Mouse (Mus musculus) E14TG2a.4 (cell line): Measurements from ENCODE around the gene Pawr.

ENCODE experiments used
- H3K27me3 ChIP-seq: 2 replicates; pipeline ENCODE4 v1.6.1; 2014; ENCODE audit warnings: low read length, control low read depth; ENCODE audit not compliant: insufficient read depth
- H3K36me3 ChIP-seq: 2 replicates; pipeline ENCODE4 v1.6.1; 2014; ENCODE audit warnings: low read length, control low read depth; ENCODE audit not compliant: insufficient read depth
- H3K4me1 ChIP-seq: replicated peaks from 2 replicates; pipeline ENCODE4 v1.6.1; 2014; ENCODE audit warnings: low read depth, low read length, control low read depth
- H3K4me3 ChIP-seq: replicated peaks from 2 replicates; pipeline ENCODE4 v1.5.1; 2014; ENCODE audit warnings: mild to moderate bottlenecking, low read length
- H3K9me3 ChIP-seq: 2 replicates; pipeline ENCODE4 v1.6.1; 2014; ENCODE audit warnings: low read length, control low read depth
- CTCF ChIP-seq: conservative IDR thresholded peaks from 2 replicates; pipeline ENCODE4 v1.5.1; 2014; ENCODE audit warnings: low read length
- NANOG ChIP-seq: IDR thresholded peaks from 2 replicates; pipeline ENCODE4 v1.6.1; 2014; ENCODE audit warnings: borderline replicate concordance, low read length, mixed read lengths
- POU5F1 ChIP-seq: IDR thresholded peaks from 2 replicates; pipeline ENCODE4 v1.6.1; 2014; ENCODE audit warnings: low read length, borderline replicate concordance

Pawr gene

GRCm38 (mm10) chr10:108395229-108395628 lies 63.3 kb downstream of the Pawr start:
- Histone ChIP-seq H3K27me3 (no peaks in the 10 kb centered on the region), H3K4me3 (no peak overlapping the region)
- no peak for TF ChIP-seq CTCF
- no peak for TF ChIP-seq NANOG
- no peak for TF ChIP-seq POU5F1

GRCm38 (mm10) chr10:108395647-108396046 lies 63.7 kb downstream of the Pawr start:
- no peak overlapping the region for H3K4me3 ChIP-seq
- TF ChIP-seq CTCF (no peak), POU5F1 (no peak), NANOG (no peak)
- 0 out of 2 replicates have a peak, but pooled peaks cover 6% of the 10 kb centered on the region for H3K36me3 ChIP-seq
- H3K27me3 ChIP-seq, result no peaks in the 10 kb centered on the region
- peaks cover 12% of the 10 kb centered on the region for H3K4me1 ChIP-seq
- no peaks in the 10 kb centered on the region for H3K9me3 ChIP-seq

More at GRCm38 (mm10) chr10:108395229-108395628, 63.3 kb downstream of the Pawr start:
- Histone ChIP-seq H3K36me3 (0 out of 2 replicates have a peak, but pooled peaks cover 6% of the 10 kb centered on the region), H3K4me1 (peaks cover 16% of the 10 kb centered on the region), H3K9me3 (no peaks in the 10 kb centered on the region)

GRCm38 (mm10) chr10:108402751-108403150 lies 70.8 kb downstream of the Pawr start:
- Histone ChIP-seq H3K27me3 (no peaks in the 10 kb centered on the region), H3K36me3 (0 out of 2 replicates have a peak, but pooled peaks cover 3% of the 10 kb centered on the region), H3K4me3 (peak overlapping the region; percentile 35), H3K4me1 (peaks cover 58% of the 10 kb centered on the region), H3K9me3 (no peaks in the 10 kb centered on the region)
- TF ChIP-seq CTCF, result no peak
- TF ChIP-seq POU5F1, result no peak
- no peak for TF ChIP-seq NANOG

GRCm38 (mm10) chr10:108403366-108403865 lies 71.5 kb downstream of the Pawr start:
- 0 out of 2 replicates have a peak, but pooled peaks cover 3% of the 10 kb centered on the region for H3K36me3 ChIP-seq
- no peaks in the 10 kb centered on the region for H3K9me3 ChIP-seq
- H3K27me3 ChIP-seq, result no peaks in the 10 kb centered on the region
- H3K4me1 ChIP-seq, result peaks cover 65% of the 10 kb centered on the region
- peak overlapping the region; percentile 35 for H3K4me3 ChIP-seq
- no peak for TF ChIP-seq NANOG
- TF ChIP-seq CTCF, result no peak
- no peak for TF ChIP-seq POU5F1

- no peaks in the 10 kb centered on the region for H3K9me3 ChIP-seq
These were observed 72.2 kb downstream of the Pawr start for GRCm38 (mm10) chr10:108404087-108404486.

GRCm38 (mm10) chr10:108405076-108405475 lies 73.2 kb downstream of the Pawr start:
- Histone ChIP-seq H3K27me3 (no peaks in the 10 kb centered on the region), H3K4me1 (peaks cover 74% of the 10 kb centered on the region), H3K36me3 (peaks cover 12% of the 10 kb centered on the region)

More at GRCm38 (mm10) chr10:108404087-108404486, 72.2 kb downstream of the Pawr start:
- peaks cover 71% of the 10 kb centered on the region for H3K4me1 ChIP-seq
- TF ChIP-seq NANOG, result no peak
- no peak for TF ChIP-seq POU5F1
- no peak for TF ChIP-seq CTCF
- H3K27me3 ChIP-seq, result no peaks in the 10 kb centered on the region
- no peak overlapping the region; the same call in 1 of the 2 replicates for H3K4me3 ChIP-seq
- H3K36me3 ChIP-seq, result peaks cover 6% of the 10 kb centered on the region

GRCm38 (mm10) chr10:108405931-108406330 lies 74.0 kb downstream of the Pawr start:
- no peak overlapping the region for H3K4me3 ChIP-seq
- H3K9me3 ChIP-seq, result no peaks in the 10 kb centered on the region
- H3K27me3 ChIP-seq, result no peaks in the 10 kb centered on the region
- peaks cover 18% of the 10 kb centered on the region for H3K36me3 ChIP-seq
- TF ChIP-seq POU5F1 (no peak), CTCF (no peak), NANOG (no peak)
- H3K4me1 ChIP-seq, result peaks cover 74% of the 10 kb centered on the region

More at GRCm38 (mm10) chr10:108405076-108405475, 73.2 kb downstream of the Pawr start:
- Histone ChIP-seq H3K4me3 (no peak overlapping the region), H3K9me3 (no peaks in the 10 kb centered on the region)
- no peak for TF ChIP-seq NANOG
- TF ChIP-seq CTCF, result no peak
- TF ChIP-seq POU5F1, result no peak

GRCm38 (mm10) chr10:108406798-108407754 lies 75.2 kb downstream of the Pawr start:
- Histone ChIP-seq H3K27me3 (no peaks in the 10 kb centered on the region), H3K4me1 (peaks cover 69% of the 10 kb centered on the region), H3K36me3 (peaks cover 28% of the 10 kb centered on the region), H3K4me3 (no peak overlapping the region), H3K9me3 (no peaks in the 10 kb centered on the region)
- no peak for TF ChIP-seq CTCF
- no peak for TF ChIP-seq POU5F1
